Mouse (Mus musculus) cerebellum, adult 2 months (tissue): ENCODE data around the gene Fblim1.

Source experiments
- CTCF ChIP-seq: fragments of 200-500 bp; IDR thresholded peaks from 2 replicates; pipeline ENCODE4 v1.5.1; 2011; ENCODE audit warnings: low read depth, mild to moderate bottlenecking, control low read depth, low read length, moderate library complexity, borderline replicate concordance; ENCODE audit not compliant: insufficient read depth
- POLR2A ChIP-seq: fragments of 200-500 bp; IDR thresholded peaks from 2 replicates; pipeline ENCODE4 v1.6.1; 2011; ENCODE audit warnings: low read length, control low read depth, borderline replicate concordance; ENCODE audit not compliant: insufficient read depth

DNA sequence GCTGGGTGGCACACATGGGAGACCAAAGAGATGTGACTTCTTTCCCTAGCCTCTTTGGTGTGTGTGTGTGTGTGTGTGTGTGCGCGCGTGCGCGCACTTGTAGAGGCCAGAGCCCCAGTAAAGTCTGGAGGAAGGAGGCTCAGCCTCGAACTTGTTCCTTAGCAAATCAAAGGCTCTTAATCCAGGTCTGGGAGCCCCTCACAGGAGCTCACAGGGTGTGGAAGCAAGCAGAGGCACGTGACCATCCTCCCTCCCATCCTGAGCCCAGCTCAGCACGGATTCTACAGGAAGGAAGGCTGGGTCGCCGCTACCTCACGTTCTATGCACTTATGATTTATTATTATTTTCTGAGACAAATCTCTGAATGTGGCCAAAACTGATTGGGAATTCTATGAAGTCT, 29.5 kb downstream of the Fblim1 start:
- TF ChIP-seq POLR2A (no peak), CTCF (no peak)
